Mouse (Mus musculus): ENCODE measurements around the gene Vmn2r49.
"Not testable (repeated sequence)": the region's sequence is repeated elsewhere in the genome, so short reads cannot be mapped to it uniquely, and the experiment has no call there.

Vmn2r49 gene

DNA sequence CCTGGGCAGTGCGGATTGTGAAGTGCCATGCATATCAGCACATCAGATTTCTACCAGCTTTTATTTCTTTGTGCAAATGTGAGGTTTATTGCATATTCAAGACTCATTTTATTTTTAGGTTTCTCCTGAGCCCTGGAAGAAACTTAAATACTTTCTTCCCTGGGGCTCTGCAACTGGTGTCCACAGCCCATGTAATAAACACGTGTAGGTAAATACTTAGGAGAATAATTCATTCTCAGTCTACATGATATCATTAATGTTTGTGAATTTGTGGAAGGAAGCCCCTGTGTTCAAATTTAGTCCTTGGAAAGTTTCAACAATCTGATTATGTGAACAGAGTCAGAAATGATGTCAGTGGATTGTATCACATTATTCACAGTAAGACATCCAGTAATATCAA is at the start of gene Vmn2r49:
TSS of gene Vmn2r49 (minus strand) at position 101 of the 400 bp plus-strand sequence.
- in situ Hi-C loops (cut with MboI, MseI), result not testable (repeated sequence)

DNA sequence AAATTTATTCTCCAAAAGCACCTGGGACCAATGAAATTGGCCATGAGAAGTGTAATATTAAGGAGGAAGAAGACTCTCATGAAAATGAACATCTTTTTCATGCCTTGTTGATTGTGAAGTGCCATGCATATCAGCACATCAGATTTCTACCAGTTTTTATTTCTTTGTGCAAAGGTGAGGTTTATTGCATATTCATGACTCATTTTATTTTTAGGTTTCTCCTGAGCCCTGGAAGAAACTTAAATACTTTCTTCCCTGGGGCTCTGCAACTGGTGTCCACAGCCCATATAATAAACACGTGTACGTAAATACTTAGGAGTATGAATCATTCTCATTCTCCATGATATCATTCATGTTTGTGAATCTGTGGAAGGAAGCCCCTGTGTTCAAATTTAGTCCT is 38.6 kb downstream of the Vmn2r49 start, which contains the start of gene Vmn2r48:
TSS of gene Vmn2r48 (minus strand) at position 101 of the 400 bp plus-strand sequence.
- in situ Hi-C loops (cut with MboI, MseI), result loop anchor here (10.0 kb wide), 1 partner anchor 1019 kb away; the partner anchor contains the start of gene Vmn2r40 (in 2 of the 2)
